Mouse (Mus musculus): ENCODE measurements around the gene Chst3.
"Not testable (repeated sequence)": the region's sequence is repeated elsewhere in the genome, so short reads cannot be mapped to it uniquely, and the experiment has no call there.

Chst3 gene

DNA sequence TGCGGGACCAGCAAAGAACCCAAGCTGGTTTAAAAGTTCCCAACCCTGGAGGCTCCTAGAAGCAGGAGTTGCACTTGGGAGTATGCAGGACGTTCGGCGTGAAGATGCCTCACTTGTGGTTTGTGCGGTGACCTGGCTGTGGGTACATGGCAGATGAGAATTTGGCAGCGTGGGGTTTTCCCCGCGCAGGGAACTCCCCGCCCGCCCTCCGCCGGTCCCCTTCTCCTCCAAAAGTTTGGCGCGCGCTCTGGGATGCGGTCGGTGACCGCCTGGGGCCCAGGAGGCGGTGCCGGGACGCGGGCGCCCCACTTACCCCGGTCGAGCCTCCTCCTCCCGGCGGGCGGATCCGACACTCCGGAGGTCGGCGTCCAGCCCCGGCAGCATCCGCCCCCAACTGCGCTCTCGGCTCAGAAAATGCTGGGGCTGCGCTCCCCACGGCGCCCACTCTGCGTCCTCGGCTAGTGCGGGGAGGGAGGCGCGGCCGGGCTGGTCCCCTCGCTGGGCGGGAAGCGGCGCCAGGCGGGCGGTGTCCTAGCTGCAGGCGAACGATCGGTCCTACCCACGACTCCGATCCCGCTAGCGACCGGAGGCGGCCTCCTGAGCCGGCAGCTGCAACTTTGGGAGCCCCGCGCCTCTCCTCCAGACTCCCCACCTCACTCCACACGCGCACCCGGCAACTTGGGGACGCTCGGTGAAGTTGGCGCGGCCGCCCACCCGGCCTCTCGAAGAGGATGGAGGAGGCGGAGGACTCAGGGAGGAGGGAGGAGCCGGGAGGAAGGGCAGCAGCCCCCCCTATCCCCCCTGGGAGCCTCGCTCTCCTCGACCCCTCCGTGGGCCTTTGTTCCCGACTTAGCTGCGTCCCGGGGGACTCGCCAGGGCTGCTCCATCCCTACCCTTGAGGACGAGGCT, at the start of gene Chst3:
Chst3 (minus strand) TSS at position 670 of the 909 bp plus-strand sequence.
- peak in 1 of 2 experiments; percentile 36 for DNase-seq (ENCODE audit: low spot score in 2 of 2)

- DNase-seq (ENCODE audit: low spot score in 2 of 2) = no peak
Measured at GRCm38 (mm10) chr10:60268738-60269137, 49.7 kb upstream of the Chst3 start.

- no peak for DNase-seq (ENCODE audit: low spot score in 2 of 2)
Measured at GRCm38 (mm10) chr10:60266842-60267401, 47.9 kb upstream of the Chst3 start.

GRCm38 (mm10) chr10:60265252-60265651, 46.2 kb upstream of the Chst3 start:
- no peak for DNase-seq (ENCODE audit: low spot score in 2 of 2)

GRCm38 (mm10) chr10:60263351-60263750, 44.3 kb upstream of the Chst3 start:
- DNase-seq (ENCODE audit: low spot score in 2 of 2) = no peak

DNA sequence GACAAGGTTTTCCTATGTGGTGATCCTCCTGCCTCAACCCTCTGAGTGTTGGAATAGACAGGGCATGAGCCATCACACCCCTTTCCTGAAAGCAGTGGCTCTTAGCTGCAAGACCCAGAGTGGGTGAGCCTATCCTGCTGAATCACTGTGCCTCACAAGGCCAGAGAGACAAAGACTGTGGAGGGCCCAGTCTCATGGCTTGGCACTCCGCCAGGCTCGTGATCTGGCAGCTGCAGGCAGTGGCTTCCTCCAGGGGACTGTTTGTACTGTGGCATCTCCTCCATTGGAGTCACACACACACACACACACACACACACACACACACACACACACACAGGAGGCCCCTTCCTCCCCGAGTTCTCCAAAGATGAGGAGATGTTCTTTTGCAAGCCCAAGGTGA, 43.3 kb upstream of the Chst3 start:
- DNase-seq (ENCODE audit: low spot score in 2 of 2) = peak; percentile 83 to 90

DNA sequence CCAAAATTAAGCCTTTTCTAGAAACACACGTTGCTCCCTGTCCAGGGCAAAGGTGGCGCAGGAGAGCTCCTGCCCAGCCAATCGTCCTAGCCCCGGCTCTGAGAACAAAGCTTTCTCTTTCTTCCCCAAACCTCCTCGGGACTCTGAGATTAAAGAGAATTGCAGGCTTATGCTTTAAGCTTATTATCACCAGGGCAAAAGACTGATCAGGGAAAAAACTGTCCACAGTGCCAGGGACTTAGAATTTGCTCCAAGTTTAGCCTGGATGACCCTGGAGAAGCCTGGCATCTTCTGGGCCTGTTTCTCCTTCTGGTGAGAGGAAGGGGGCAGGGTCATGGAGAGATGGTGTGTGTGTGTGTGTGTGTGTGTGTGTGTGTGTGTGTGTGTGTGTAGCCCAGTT, 42.5 kb upstream of the Chst3 start:
- DNase-seq (ENCODE audit: low spot score in 2 of 2) = no peak

GRCm38 (mm10) chr10:60260557-60261294, 41.7 kb upstream of the Chst3 start:
- no peak for DNase-seq (ENCODE audit: low spot score in 2 of 2)

GRCm38 (mm10) chr10:60257261-60257825, 38.3 kb upstream of the Chst3 start:
- no peak for DNase-seq (ENCODE audit: low spot score in 2 of 2)

DNA sequence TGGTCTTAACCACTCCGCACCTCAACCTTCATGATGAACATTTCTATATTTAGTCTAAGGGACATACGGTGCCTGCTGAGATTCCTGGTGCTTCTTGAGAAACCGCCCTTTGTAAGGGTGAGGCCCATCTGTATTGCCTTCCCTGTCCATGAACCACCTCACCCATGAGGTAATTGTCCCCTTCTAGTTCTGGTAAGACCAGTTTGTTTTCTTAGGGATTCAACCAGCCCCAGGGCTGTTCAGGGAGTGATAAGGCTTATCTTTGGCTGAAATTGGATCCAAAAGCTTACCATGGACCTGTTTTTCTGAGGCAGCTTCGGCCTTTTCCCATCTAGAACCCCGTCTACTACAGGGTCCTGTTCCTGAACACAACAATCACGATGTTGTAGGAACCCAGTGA, 37.0 kb upstream of the Chst3 start:
- no peak for DNase-seq (ENCODE audit: low spot score in 2 of 2)

- DNase-seq (ENCODE audit: low spot score in 2 of 2) = no peak
Measured at GRCm38 (mm10) chr10:60252606-60253005, 33.5 kb upstream of the Chst3 start.

- no peak for DNase-seq (ENCODE audit: low spot score in 2 of 2)
Measured at GRCm38 (mm10) chr10:60252187-60252586, 33.1 kb upstream of the Chst3 start.

GRCm38 (mm10) chr10:60250426-60250965, 31.4 kb upstream of the Chst3 start:
- no peak for DNase-seq (ENCODE audit: low spot score in 2 of 2)

DNA sequence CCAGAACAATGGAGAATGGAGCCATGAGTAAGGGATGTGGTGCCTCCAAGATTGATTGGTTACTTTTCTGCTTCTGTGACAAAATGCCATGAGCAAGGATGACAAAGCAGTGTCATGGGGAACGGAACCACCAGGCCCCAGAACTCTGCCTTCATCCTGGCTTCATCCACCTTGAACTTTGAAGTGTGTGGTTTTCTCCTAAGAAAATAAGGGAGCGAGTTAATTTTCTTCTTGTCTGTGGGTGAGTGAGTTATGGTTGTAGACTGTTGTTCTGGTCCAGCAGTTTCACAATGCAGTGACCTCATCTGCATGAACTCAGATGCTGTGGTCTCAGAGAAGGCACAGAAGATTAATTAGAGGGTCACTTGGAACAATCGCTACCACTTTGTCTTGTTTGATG, 29.3 kb upstream of the Chst3 start:
- DNase-seq (ENCODE audit: low spot score in 2 of 2) = not testable (repeated sequence)

- DNase-seq (ENCODE audit: low spot score in 2 of 2) = peak in 1 of 2 experiments; percentile 42
Measured at GRCm38 (mm10) chr10:60246519-60246918, 27.5 kb upstream of the Chst3 start.

GRCm38 (mm10) chr10:60245635-60246034, 26.6 kb upstream of the Chst3 start:
- DNase-seq (ENCODE audit: low spot score in 2 of 2) = no peak

- peak; percentile 41 to 84 for DNase-seq (ENCODE audit: low spot score in 2 of 2)
Measured at GRCm38 (mm10) chr10:60245041-60245440, 26.0 kb upstream of the Chst3 start.

GRCm38 (mm10) chr10:60243941-60244340, 24.9 kb upstream of the Chst3 start:
- DNase-seq (ENCODE audit: low spot score in 2 of 2) = no peak

DNA sequence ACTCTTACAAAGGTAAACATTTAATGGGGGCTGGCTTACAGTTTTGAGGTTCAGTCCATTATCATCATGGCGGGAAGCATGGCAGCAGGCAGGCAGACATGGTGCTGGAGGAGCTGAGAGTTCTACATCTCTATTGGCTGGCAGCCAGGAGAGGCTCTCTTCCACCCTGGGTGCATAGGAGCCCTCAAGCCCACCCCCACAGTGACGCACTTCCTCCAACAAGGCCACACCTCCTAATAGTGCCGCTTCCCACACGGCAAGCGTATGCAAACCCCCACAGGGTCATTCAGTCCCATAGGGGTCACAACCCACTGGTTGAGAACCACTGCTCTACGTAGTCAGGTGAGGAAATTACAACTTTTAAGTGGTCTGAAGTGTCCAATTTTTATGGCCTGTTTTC, 21.4 kb upstream of the Chst3 start:
- no peak for DNase-seq (ENCODE audit: low spot score in 2 of 2)

GRCm38 (mm10) chr10:60237475-60238154, 18.6 kb upstream of the Chst3 start:
- peak in 1 of 2 experiments; percentile 50 for DNase-seq (ENCODE audit: low spot score in 2 of 2)

- not testable (repeated sequence) for DNase-seq (ENCODE audit: low spot score in 2 of 2)
Measured at GRCm38 (mm10) chr10:60235876-60236275, 16.8 kb upstream of the Chst3 start.
